In genomic region chr7:44745076-44745475, GRCm38 (mm10) we compare ENCODE assay signal across 8 mouse cellular contexts. TPM values are rescaled to one million over a fixed set of nuclear protein-coding genes. Genes with fewer than 3 reads are reported as not detected.
A peak's percentile ranks its signal among the peaks of the same experiment; 100 is the strongest.
DNase-seq lines count a peak whose midpoint lies in the region; ATAC-seq and TF ChIP-seq lines count a peak whose summit lies in the region.

No protein-coding gene starts in this region.

- intact Hi-C loops in heart, postnatal 36 days (cut with DNase I) = no loop called here

- under 1% methylated on average over 18 of the region's 18 CpGs for WGBS in forebrain, embryonic 16.5 days
- under 1% methylated on average over 18 of the region's 18 CpGs for WGBS in lung, adult 2 months
- under 1% methylated on average over 18 of the region's 18 CpGs for WGBS in neural tube, embryonic 15.5 days

- H3K36me3 ChIP-seq in forebrain, embryonic 16.5 days (ENCODE audit: control insufficient read depth, insufficient read depth) = no peaks in the 10 kb centered on the region
- no peaks in the 10 kb centered on the region for H3K36me3 ChIP-seq in neural tube, embryonic 15.5 days

- peak; percentile 58 for DNase-seq in MEL-GATA-1-ER (ENCODE audit: extremely low read depth, low read depth)
- DNase-seq in cerebellum, adult 18-20 months = peak; percentile 79 to 88
- DNase-seq in heart, postnatal 36 days = peak; percentile 69 to 71
- DNase-seq in layer of hippocampus, adult 2 months (ENCODE audit: low spot score in 2 of 2) = peak; percentile 73 to 77
- DNase-seq in lung, adult 2 months = peak; percentile 67
- peak; percentile 84 for DNase-seq in testis, postnatal 10 days (ENCODE audit: low spot score)

- peaks cover 12% of the 10 kb centered on the region for H3K4me1 ChIP-seq in forebrain, embryonic 16.5 days (replicated peaks; ENCODE audit: control insufficient read depth, insufficient read depth, low read length)
- peaks cover 5% of the 10 kb centered on the region; the same call in 1 of the 2 replicates for H3K4me1 ChIP-seq in lung, adult 2 months (ENCODE audit: control insufficient read depth, insufficient read depth, low read length)
- peaks cover 35% of the 10 kb centered on the region for H3K4me1 ChIP-seq in neural tube, embryonic 15.5 days

- ATAC-seq in forebrain, embryonic 16.5 days = peak; percentile 75
- ATAC-seq in neural tube, embryonic 15.5 days (ENCODE audit: low FRiP score) = peak; percentile 75

- H3K9ac ChIP-seq in forebrain, embryonic 16.5 days (replicated peaks; ENCODE audit: low read depth, low read length) = peak overlapping the region; percentile 61
- peak overlapping the region; percentile 55 for H3K9ac ChIP-seq in neural tube, embryonic 15.5 days (replicated peaks)

- no peaks in the 10 kb centered on the region for H3K9me3 ChIP-seq in forebrain, embryonic 16.5 days (ENCODE audit: control insufficient read depth, low read length)
- no peaks in the 10 kb centered on the region for H3K9me3 ChIP-seq in neural tube, embryonic 15.5 days (replicated peaks)

- TF ChIP-seq CTCF in layer of hippocampus, adult 2 months (conservative IDR thresholded peaks at IDR 0.05) = peak; percentile 88
- TF ChIP-seq CTCF in lung, adult 2 months (IDR thresholded peaks at IDR 0.05; ENCODE audit: insufficient read depth, low read length) = peak; percentile 73

- no peaks in the 10 kb centered on the region for H3K27me3 ChIP-seq in forebrain, embryonic 16.5 days (replicated peaks; ENCODE audit: control insufficient read depth, insufficient read depth, low read length)
- H3K27me3 ChIP-seq in neural tube, embryonic 15.5 days (replicated peaks) = no peaks in the 10 kb centered on the region

- peak overlapping the region; percentile 77 for H3K4me2 ChIP-seq in forebrain, embryonic 16.5 days (ENCODE audit: low read length)
- H3K4me2 ChIP-seq in neural tube, embryonic 15.5 days = peak overlapping the region; percentile 85

- TF ChIP-seq POLR2A in lung, adult 2 months (IDR thresholded peaks at IDR 0.05; ENCODE audit: borderline replicate concordance, extremely low read depth, low read depth, low read length) = no peak

- H3K4me3 ChIP-seq in forebrain, embryonic 16.5 days (replicated peaks; ENCODE audit: low read length) = peak overlapping the region; percentile 53
- H3K4me3 ChIP-seq in layer of hippocampus, adult 2 months = peak overlapping the region; percentile 47
- peak overlapping the region; percentile 55 for H3K4me3 ChIP-seq in lung, adult 2 months (replicated peaks; ENCODE audit: extremely low read depth, low read depth, low read length)
- peak overlapping the region; percentile 52 for H3K4me3 ChIP-seq in neural tube, embryonic 15.5 days (replicated peaks)

- H3K27ac ChIP-seq in forebrain, embryonic 16.5 days (ENCODE audit: low read length) = peak overlapping the region; percentile 17; the same call in 1 of the 2 replicates
- 0 out of 2 replicates have a peak overlapping the region, but pooled peaks have one; percentile 21 for H3K27ac ChIP-seq in layer of hippocampus, adult 2 months
- H3K27ac ChIP-seq in neural tube, embryonic 15.5 days (replicated peaks) = peak overlapping the region; percentile 78

RNA-seq across cellular contexts. Expression of gene Vrk3, which starts 3.1 kb away (rescaled TPM):
- polyA plus RNA-seq in forebrain, embryonic 16.5 days (2015; fragmentation: Nextera tagmentation; extraction: Ambion mirVana) = 34.6 and 36.0 TPM in 2 replicates
- 10 to 100 TPM; 25.3 to 26.7 TPM for total RNA-seq in heart, postnatal 36 days (2021)
- total RNA-seq in layer of hippocampus, adult 2 months (2021) = 10 to 100 TPM; 31.7 to 35.4 TPM
- polyA plus RNA-seq in lung, adult 2 months (2012; rRNA removed) = 42.0 and 51.9 TPM in 2 replicates
- polyA plus RNA-seq in neural tube, embryonic 15.5 days (2015; fragmentation: Nextera tagmentation; extraction: Ambion mirVana) = 28.9 and 29.7 TPM in 2 replicates

RNA-seq across cellular contexts. Expression of gene Zfp473, which starts 5.8 kb away (rescaled TPM):
- 1.1 and 1.8 TPM in 2 replicates for polyA plus RNA-seq in forebrain, embryonic 16.5 days (2015; fragmentation: Nextera tagmentation; extraction: Ambion mirVana)
- total RNA-seq in heart, postnatal 36 days (2021) = under 1 TPM; 0.06 to 0.14 TPM
- under 1 TPM; 0.25 to 0.44 TPM for total RNA-seq in layer of hippocampus, adult 2 months (2021)
- 0.15 and 0.18 TPM in 2 replicates for polyA plus RNA-seq in lung, adult 2 months (2012; rRNA removed)
- polyA plus RNA-seq in neural tube, embryonic 15.5 days (2015; fragmentation: Nextera tagmentation; extraction: Ambion mirVana) = 1.1 and 1.4 TPM in 2 replicates

RNA-seq across cellular contexts. Expression of gene Izumo2, which starts 36.5 kb away (rescaled TPM):
- polyA plus RNA-seq in forebrain, embryonic 16.5 days (2015; fragmentation: Nextera tagmentation; extraction: Ambion mirVana) = not detected in 2 replicates
- total RNA-seq in heart, postnatal 36 days (2021) = not detected
- not detected for total RNA-seq in layer of hippocampus, adult 2 months (2021)
- not detected in 2 replicates for polyA plus RNA-seq in lung, adult 2 months (2012; rRNA removed)
- not detected in 2 replicates for polyA plus RNA-seq in neural tube, embryonic 15.5 days (2015; fragmentation: Nextera tagmentation; extraction: Ambion mirVana)

Comparison
In these comparisons a context has a peak if more than half of its experiments do, and no peak if none do; other contexts are left out.
1. Peak in every context shown above with its lines: DNase-seq, ATAC-seq, H3K4me3 ChIP-seq and H3K27ac ChIP-seq.
2. H3K27ac ChIP-seq: peak in every context shown above with its lines; median percentile 78 in neural tube, embryonic 15.5 days; 21 in layer of hippocampus, adult 2 months; 17 in forebrain, embryonic 16.5 days.